Mouse (Mus musculus): ENCODE results near the gene Calr.
A peak's percentile ranks its signal among the peaks of the same experiment; 100 is the strongest.

GRCm38 (mm10) chr8:84840248-84840999 is 6.3 kb downstream of the Calr start, which contains the start of gene Rad23a:
- peak; percentile 64 for TF ChIP-seq CHD2 (IDR thresholded peaks at IDR 0.05; ENCODE audit: low read depth, low read length)
- TF ChIP-seq HCFC1 (IDR thresholded peaks at IDR 0.05; ENCODE audit: borderline replicate concordance, insufficient read depth, low read length), result peak; percentile 84
- no peak for TF ChIP-seq MAFK (IDR thresholded peaks at IDR 0.05; ENCODE audit: insufficient read depth, low read depth, low read length)
- no peak for TF ChIP-seq ZC3H11A (IDR thresholded peaks at IDR 0.05; ENCODE audit: borderline replicate concordance, low read depth, low read length)
- no peak for TF ChIP-seq ZNF384 (IDR thresholded peaks at IDR 0.05; ENCODE audit: low read depth, low read length)

Measured in ES-E14 (cell line).